11 mouse cellular contexts compared by ENCODE assay signal in genomic region chrX:57277560-57278335, GRCm38 (mm10).
A peak's percentile ranks its signal among the peaks of the same experiment; 100 is the strongest.
DNase-seq lines count a peak whose midpoint lies in the region; ATAC-seq and TF ChIP-seq lines count a peak whose summit lies in the region.
"Had no signal": no experiment of that assay in that cellular context is flagged by ENCODE, and none has a peak within 500 bp of the region (broad histone marks: within the 10 kb centered on the region; RNA-seq: fewer than 3 reads in every experiment).

No protein-coding gene starts in this region.

- TF ChIP-seq POLR2A in CH12.LX (IDR thresholded peaks at IDR 0.05; ENCODE audit: low read depth, low read length), result no peak

- no peak for TF ChIP-seq CTCF in CH12.LX (conservative IDR thresholded peaks at IDR 0.05 in 1 of 2, IDR thresholded peaks at IDR 0.05 in 1 of 2; ENCODE audit: low read depth in 2 of 2, low read length in 2 of 2)

- no peak for TF ChIP-seq EP300 in CH12.LX (IDR thresholded peaks at IDR 0.05; ENCODE audit: low read length)

- 47% methylated on average over 6 of the region's 6 CpGs for WGBS in hindbrain, embryonic 12.5 days
- 49% methylated on average over 6 of the region's 6 CpGs for WGBS in hindbrain, embryonic 10.5 days
- 42% methylated on average over 6 of the region's 6 CpGs for WGBS in embryonic facial prominence, embryonic 11.5 days

- no peak overlapping the region for H3K4me3 ChIP-seq in hindbrain, embryonic 12.5 days
- H3K4me3 ChIP-seq in hindbrain, embryonic 10.5 days, result no peak overlapping the region
- H3K4me3 ChIP-seq in CH12.LX (replicated peaks in 1 of 3; ENCODE audit: low read depth in 2 of 3, low read length in 2 of 3, poor library complexity in 1 of 3), result no peak overlapping the region
- no peak overlapping the region for H3K4me3 ChIP-seq in embryonic facial prominence, embryonic 11.5 days (ENCODE audit: low read depth, low read length)

- H3K27ac ChIP-seq in hindbrain, embryonic 12.5 days, result no peak overlapping the region
- H3K27ac ChIP-seq in hindbrain, embryonic 10.5 days, result no peak overlapping the region
- peak overlapping the region; percentile 14; the same call in 1 of the 2 replicates for H3K27ac ChIP-seq in CH12.LX (ENCODE audit: insufficient read depth, low read depth)
- no peak overlapping the region for H3K27ac ChIP-seq in embryonic facial prominence, embryonic 11.5 days (replicated peaks; ENCODE audit: low read depth, low read length)

- peaks cover 7% of the 10 kb centered on the region; the same call in 1 of the 2 replicates for H3K4me1 ChIP-seq in hindbrain, embryonic 12.5 days
- 0 out of 2 replicates have a peak, but pooled peaks cover 6% of the 10 kb centered on the region for H3K4me1 ChIP-seq in hindbrain, embryonic 10.5 days (replicated peaks)
- peaks cover 0 to 3% of the 10 kb centered on the region in 2 experiments; a peak in 1 of 4 replicates for H3K4me1 ChIP-seq in CH12.LX (ENCODE audit: control insufficient read depth in 1 of 2, insufficient read depth in 2 of 2)
- no peaks in the 10 kb centered on the region for H3K4me1 ChIP-seq in embryonic facial prominence, embryonic 11.5 days (ENCODE audit: control insufficient read depth, insufficient read depth, low read length)

- no peaks in the 10 kb centered on the region for H3K79me2 ChIP-seq in CH12.LX (replicated peaks; ENCODE audit: control insufficient read depth, extremely low read depth, insufficient read depth, poor library complexity, severe bottlenecking)

- no peak overlapping the region for H3K9ac ChIP-seq in hindbrain, embryonic 12.5 days
- H3K9ac ChIP-seq in CH12.LX (ENCODE audit: insufficient read depth, low read depth), result no peak overlapping the region
- no peak overlapping the region for H3K9ac ChIP-seq in embryonic facial prominence, embryonic 11.5 days (replicated peaks; ENCODE audit: low read length)

- TF ChIP-seq RAD21 in CH12.LX (IDR thresholded peaks at IDR 0.05; ENCODE audit: low read depth, low read length), result no peak

- intact Hi-C loops in heart, postnatal 25 days (cut with DNase I), result no loop called here

- in situ Hi-C loops in CH12.LX (cut with MboI; ENCODE audit: low pct_ligation_motif_present, low pct_unique_long_range_greater_than_20kb, low sequenced_read_pairs), result no loop called here

- DNase-seq in hindbrain, embryonic 10.5 days (ENCODE audit: low spot score), result no peak
- DNase-seq in CH12.LX (ENCODE audit: extremely low read depth), result no peak
- DNase-seq in embryonic facial prominence, embryonic 11.5 days (ENCODE audit: low spot score), result peak; percentile 1
- peak; percentile 13 for DNase-seq in heart, postnatal 25 days (ENCODE audit: low spot score)
- no peak for DNase-seq in right cerebral cortex, postnatal 4 days
- DNase-seq in layer of hippocampus, postnatal 10 days (ENCODE audit: low spot score in 2 of 2), result no peak
- DNase-seq: left cerebral cortex, postnatal 4 days; thymus, adult 2 months had no signal

- ATAC-seq in hindbrain, embryonic 12.5 days (ENCODE audit: low FRiP score), result peak; percentile 56; the same call in 1 of the 2 replicates
- ATAC-seq in embryonic facial prominence, embryonic 11.5 days (replicated peaks; ENCODE audit: insufficient number of reproducible peaks, low FRiP score, low TSS enrichment, low read depth), result no peak
- ATAC-seq in monocyte, adult 5-6 weeks (replicated peaks; ENCODE audit: insufficient number of reproducible peaks, low FRiP score, low TSS enrichment, poor library complexity, severe bottlenecking), result no peak
- ATAC-seq: activated CD4-positive, CD25-positive, alpha-beta regulatory T cell, adult 4 months had no signal

- dilution Hi-C loops in CH12.LX (cut with MboI; ENCODE audit: extremely low pct_ligation_motif_present, extremely low pct_unique_long_range_greater_than_20kb, low sequenced_read_pairs), result no loop called here

- H3K9me3 ChIP-seq in hindbrain, embryonic 12.5 days (replicated peaks), result no peaks in the 10 kb centered on the region
- H3K9me3 ChIP-seq in hindbrain, embryonic 10.5 days, result no peaks in the 10 kb centered on the region
- no peaks in the 10 kb centered on the region for H3K9me3 ChIP-seq in CH12.LX (replicated peaks; ENCODE audit: low read length)
- no peaks in the 10 kb centered on the region for H3K9me3 ChIP-seq in embryonic facial prominence, embryonic 11.5 days (replicated peaks; ENCODE audit: control insufficient read depth, low read length)

- no peaks in the 10 kb centered on the region for H3K36me3 ChIP-seq in hindbrain, embryonic 12.5 days
- no peaks in the 10 kb centered on the region for H3K36me3 ChIP-seq in hindbrain, embryonic 10.5 days
- H3K36me3 ChIP-seq in CH12.LX (replicated peaks in 1 of 2; ENCODE audit: control insufficient read depth in 1 of 2, insufficient read depth in 1 of 2, low read length in 1 of 2), result peaks cover 34 to 56% of the 10 kb centered on the region in 2 experiments
- H3K36me3 ChIP-seq in embryonic facial prominence, embryonic 11.5 days (replicated peaks; ENCODE audit: control insufficient read depth, insufficient read depth, low read depth, low read length), result no peaks in the 10 kb centered on the region

- no peak overlapping the region for H3K4me2 ChIP-seq in hindbrain, embryonic 12.5 days (replicated peaks)
- no peak overlapping the region; the same call in 1 of the 2 replicates for H3K4me2 ChIP-seq in CH12.LX (ENCODE audit: insufficient read depth, low read depth, poor library complexity, severe bottlenecking)
- H3K4me2 ChIP-seq in embryonic facial prominence, embryonic 11.5 days (ENCODE audit: low read depth, low read length), result no peak overlapping the region

- no peaks in the 10 kb centered on the region for H3K27me3 ChIP-seq in hindbrain, embryonic 12.5 days
- H3K27me3 ChIP-seq in hindbrain, embryonic 10.5 days (ENCODE audit: insufficient read depth, poor library complexity, severe bottlenecking), result no peaks in the 10 kb centered on the region
- no peaks in the 10 kb centered on the region for H3K27me3 ChIP-seq in CH12.LX (replicated peaks)
- H3K27me3 ChIP-seq in embryonic facial prominence, embryonic 11.5 days (ENCODE audit: control insufficient read depth, insufficient read depth, low read length), result no peaks in the 10 kb centered on the region

TF ChIP-seq in CH12.LX, 34 proteins besides CTCF, POLR2A, EP300 and RAD21:
- TF ChIP-seq SMC3 (IDR thresholded peaks at IDR 0.05; ENCODE audit: low read depth, low read length), result no peak
- no peak for TF ChIP-seq ETS1 (conservative IDR thresholded peaks at IDR 0.05; ENCODE audit: low read depth, low read length)
- no peak for TF ChIP-seq NELFE (IDR thresholded peaks at IDR 0.05; ENCODE audit: low read depth, low read length)
- TF ChIP-seq TBP (conservative IDR thresholded peaks at IDR 0.05; ENCODE audit: low read depth, low read length), result no peak
- no peak for TF ChIP-seq CHD2 (IDR thresholded peaks at IDR 0.05; ENCODE audit: low read length)
- no peak for TF ChIP-seq MAX (IDR thresholded peaks at IDR 0.05; ENCODE audit: low read length)
- no peak for TF ChIP-seq UBTF (IDR thresholded peaks at IDR 0.05; ENCODE audit: low read depth, low read length)
- no peak for TF ChIP-seq KAT2A (IDR thresholded peaks at IDR 0.05; ENCODE audit: insufficient replicate concordance, low read length)
- no peak for TF ChIP-seq JUND (conservative IDR thresholded peaks at IDR 0.05; ENCODE audit: low read depth, low read length)
- TF ChIP-seq CHD1 (IDR thresholded peaks at IDR 0.05; ENCODE audit: low read depth, low read length), result no peak
- no peak for TF ChIP-seq ZKSCAN1 (IDR thresholded peaks at IDR 0.05; ENCODE audit: borderline replicate concordance, low read depth, low read length)
- TF ChIP-seq TCF12 (IDR thresholded peaks at IDR 0.05; ENCODE audit: low read depth, low read length), result no peak
- no peak for TF ChIP-seq GABPA (IDR thresholded peaks at IDR 0.05; ENCODE audit: insufficient replicate concordance, low read depth, low read length)
- no peak for TF ChIP-seq BHLHE40 (IDR thresholded peaks at IDR 0.05; ENCODE audit: low read depth, low read length)
- TF ChIP-seq ELF1 (IDR thresholded peaks at IDR 0.05; ENCODE audit: low read depth, low read length), result no peak
- TF ChIP-seq NRF1 (IDR thresholded peaks at IDR 0.05; ENCODE audit: low read depth, low read length), result no peak
- no peak for TF ChIP-seq MAZ (IDR thresholded peaks at IDR 0.05; ENCODE audit: low read depth, low read length)

Comparison
In these comparisons a context has a peak if more than half of its experiments do, and no peak if none do; other contexts are left out.
1. DNase-seq: peak in embryonic facial prominence, embryonic 11.5 days (single experiment) and heart, postnatal 25 days (single experiment); none in hindbrain, embryonic 10.5 days (single experiment), CH12.LX (single experiment), right cerebral cortex, postnatal 4 days (single experiment) and layer of hippocampus, postnatal 10 days (0 of 2).